Mouse (Mus musculus): Measurements from ENCODE around the gene P2rx2. TPM values are rescaled to one million over a fixed set of nuclear protein-coding genes. Genes with fewer than 3 reads are reported as not detected.

The P2rx2 gene
- polyA plus RNA-seq, 1 experiment from 2014 or later, result 0.74 TPM

DNA sequence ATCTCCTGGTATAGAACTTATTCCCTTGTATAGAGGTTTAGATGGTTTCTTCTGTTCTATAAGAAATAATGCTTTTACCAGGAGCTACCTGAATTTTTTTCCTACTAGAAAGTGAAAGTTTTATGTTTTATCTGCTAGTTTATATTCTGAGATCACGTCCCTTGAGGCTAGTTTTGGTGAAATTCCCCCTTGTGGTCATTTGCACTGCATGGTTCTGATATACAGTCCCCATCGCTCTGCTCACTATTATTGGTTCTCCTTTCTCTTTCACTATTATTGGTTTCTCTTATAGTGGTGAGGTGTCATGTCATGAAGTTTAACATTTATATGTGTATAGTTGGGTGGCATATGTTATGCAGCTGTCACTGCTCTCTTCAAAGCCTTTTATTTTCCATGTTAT, 42.4 kb downstream of the P2rx2 start:
- 91% methylated on average over 2 of the region's 2 CpGs for WGBS
- H3K36me3 ChIP-seq (replicated peaks), result peaks cover 100% of the 10 kb centered on the region
- H3K27me3 ChIP-seq (ENCODE audit: poor library complexity, severe bottlenecking), result no peaks in the 10 kb centered on the region
- no peak overlapping the region for H3K4me3 ChIP-seq
- no peak for DNase-seq (ENCODE audit: extremely low spot score, low spot score)
- H3K9me3 ChIP-seq, result no peaks in the 10 kb centered on the region
- no peak overlapping the region for H3K27ac ChIP-seq
- H3K4me1 ChIP-seq, result no peaks in the 10 kb centered on the region

- H3K27ac ChIP-seq, result no peak overlapping the region
- no peaks in the 10 kb centered on the region for H3K9me3 ChIP-seq
- H3K27me3 ChIP-seq (ENCODE audit: poor library complexity, severe bottlenecking), result no peaks in the 10 kb centered on the region
- no peak overlapping the region for H3K4me3 ChIP-seq
- H3K36me3 ChIP-seq (replicated peaks), result peaks cover 97% of the 10 kb centered on the region
- no peak for DNase-seq (ENCODE audit: extremely low spot score, low spot score)
- no peaks in the 10 kb centered on the region for H3K4me1 ChIP-seq
- WGBS, result 90% methylated on average over 1 of the region's 1 CpGs
Measured at GRCm38 (mm10) chr5:110296637-110297036, 46.4 kb downstream of the P2rx2 start.

GRCm38 (mm10) chr5:110291649-110292048, 51.4 kb downstream of the P2rx2 start:
- Histone ChIP-seq H3K27me3 (ENCODE audit: poor library complexity, severe bottlenecking) (no peaks in the 10 kb centered on the region), H3K4me3 (no peak overlapping the region), H3K36me3 (replicated peaks) (peaks cover 75% of the 10 kb centered on the region), H3K9me3 (no peaks in the 10 kb centered on the region), H3K27ac (no peak overlapping the region), H3K4me1 (peaks cover 11% of the 10 kb centered on the region)
- DNase-seq (ENCODE audit: extremely low spot score, low spot score), result no peak
- WGBS, result 98% methylated on average over 1 of the region's 1 CpGs

Other genes starting within 250 kb of the P2rx2 start
- gene Gm35315, start 248.8 kb downstream of the P2rx2 start, polyA plus RNA-seq (2016; fragmentation: Nextera tagmentation; extraction: Ambion mirVana), result 3.5 and 3.8 TPM in 2 replicates
- gene Plcxd1, start 243.2 kb downstream of the P2rx2 start, polyA plus RNA-seq (2016; fragmentation: Nextera tagmentation; extraction: Ambion mirVana), result 1.3 and 1.5 TPM in 2 replicates
- gene Gtpbp6, start 235.0 kb downstream of the P2rx2 start, polyA plus RNA-seq (2016; fragmentation: Nextera tagmentation; extraction: Ambion mirVana), result 32.8 and 32.9 TPM in 2 replicates
- 7.0 and 7.4 TPM in 2 replicates for gene Zfp605, start 233.1 kb downstream of the P2rx2 start, polyA plus RNA-seq (2016; fragmentation: Nextera tagmentation; extraction: Ambion mirVana)
- 44.7 and 46.0 TPM in 2 replicates for gene Chfr, start 207.4 kb downstream of the P2rx2 start, polyA plus RNA-seq (2016; fragmentation: Nextera tagmentation; extraction: Ambion mirVana)
- gene Golga3, start 166.5 kb downstream of the P2rx2 start, polyA plus RNA-seq (2016; fragmentation: Nextera tagmentation; extraction: Ambion mirVana), result 18.2 and 19.3 TPM in 2 replicates
- 28.5 and 30.2 TPM in 2 replicates for gene Ankle2, start 112.2 kb downstream of the P2rx2 start, polyA plus RNA-seq (2016; fragmentation: Nextera tagmentation; extraction: Ambion mirVana)
- 102 and 105 TPM in 2 replicates for gene Pgam5, start 73.3 kb downstream of the P2rx2 start, polyA plus RNA-seq (2016; fragmentation: Nextera tagmentation; extraction: Ambion mirVana)
- 15.3 and 15.6 TPM in 2 replicates for gene Pxmp2, start 57.0 kb downstream of the P2rx2 start, polyA plus RNA-seq (2016; fragmentation: Nextera tagmentation; extraction: Ambion mirVana)
- 52.2 and 60.3 TPM in 2 replicates for gene Pole, start 56.9 kb downstream of the P2rx2 start, polyA plus RNA-seq (2016; fragmentation: Nextera tagmentation; extraction: Ambion mirVana)
- gene Lrcol1, start 1.5 kb upstream of the P2rx2 start, polyA plus RNA-seq (2016; fragmentation: Nextera tagmentation; extraction: Ambion mirVana), result not detected in 2 replicates
- gene Fbrsl1, start 105.3 kb upstream of the P2rx2 start, polyA plus RNA-seq (2016; fragmentation: Nextera tagmentation; extraction: Ambion mirVana), result 19.6 and 20.5 TPM in 2 replicates
- 0.44 and 0.67 TPM in 2 replicates for gene Galnt9, start 201.1 kb upstream of the P2rx2 start, polyA plus RNA-seq (2016; fragmentation: Nextera tagmentation; extraction: Ambion mirVana)